Mouse (Mus musculus) E14TG2a.4 (cell line): ENCODE data around the gene Tspear.

Source experiments
- CTCF ChIP-seq: conservative IDR thresholded peaks from 2 replicates; pipeline ENCODE4 v1.5.1; 2014; ENCODE audit warnings: low read length
- POU5F1 ChIP-seq: IDR thresholded peaks from 2 replicates; pipeline ENCODE4 v1.6.1; 2014; ENCODE audit warnings: low read length, borderline replicate concordance

- no peak for TF ChIP-seq CTCF
- TF ChIP-seq POU5F1 = no peak
Measured at GRCm38 (mm10) chr10:77880305-77880704, 193.9 kb downstream of the Tspear start.
